Mouse (Mus musculus) liver, postnatal 0 days (tissue): ENCODE measurements around the gene Jph2. TPM values are rescaled to one million over a fixed set of nuclear protein-coding genes. Genes with fewer than 3 reads are reported as not detected.

Experiments used
- ATAC-seq: fragments of 200-750 bp; cut with Nextera tagmentation; 2 replicates; pipeline ENCODE4 v1.8.0; 2017; ENCODE audit warnings: mild to moderate bottlenecking, moderate library complexity
- DNase-seq: peaks from one replicate; pipeline ENCODE4 v3.0.0-alpha.2; 2016
- H3K27ac ChIP-seq: fragments of 300-500 bp; sonication (generic); 2 replicates; pipeline ENCODE4 v1.5.1; 2014; ENCODE audit warnings: antibody characterized with exemption, moderate library complexity, mild to moderate bottlenecking, low read depth
- H3K27me3 ChIP-seq: fragments of 300-500 bp; sonication (generic); 2 replicates; pipeline ENCODE4 v1.6.1; 2014; ENCODE audit warnings: low read length, control low read depth, mixed read lengths; ENCODE audit not compliant: insufficient read depth
- H3K36me3 ChIP-seq: fragments of 300-500 bp; sonication (generic); replicated peaks from 2 replicates; pipeline ENCODE4 v1.6.1; 2014; ENCODE audit warnings: mild to moderate bottlenecking, control low read depth, low read length, moderate library complexity, mixed read lengths; ENCODE audit not compliant: insufficient read depth
- H3K4me1 ChIP-seq: fragments of 300-500 bp; sonication (generic); 2 replicates; pipeline ENCODE4 v1.6.1; 2014; ENCODE audit warnings: antibody characterized with exemption, mild to moderate bottlenecking, control low read depth; ENCODE audit not compliant: insufficient read depth
- H3K4me2 ChIP-seq: fragments of 300-500 bp; sonication (generic); 2 replicates; pipeline ENCODE4 v1.6.1; 2014; ENCODE audit warnings: low read depth, mild to moderate bottlenecking, low read length, moderate library complexity, mixed read lengths
- H3K4me3 ChIP-seq: fragments of 300-500 bp; sonication (generic); 2 replicates; pipeline ENCODE4 v1.5.1; 2014; ENCODE audit warnings: low read depth, low read length
- H3K9ac ChIP-seq: fragments of 300-500 bp; sonication (generic); replicated peaks from 2 replicates; pipeline ENCODE4 v1.6.1; 2014; ENCODE audit warnings: mild to moderate bottlenecking, moderate library complexity
- H3K9me3 ChIP-seq: fragments of 300-500 bp; sonication (generic); 2 replicates; pipeline ENCODE4 v1.6.1; 2016; ENCODE audit warnings: mild to moderate bottlenecking, control low read depth, low read length, mixed read lengths
- CTCF ChIP-seq: sonication (generic); IDR thresholded peaks from 2 replicates; pipeline ENCODE4 v1.5.1; 2016; ENCODE audit warnings: antibody characterized with exemption, low read depth
- EP300 ChIP-seq: IDR thresholded peaks from 2 replicates; pipeline ENCODE4 v1.6.1; 2016; ENCODE audit warnings: antibody characterized with exemption, low read depth, mild to moderate bottlenecking
- WGBS: fragments of 180-500 bp; shearing (Covaris S2); extraction: QIAGEN DNeasy Blood & Tissue Kit; methylation state at CpG from one replicate; pipeline ENCODE4 v1.1.7; 2014; ENCODE audit not compliant: insufficient replicate concordance; 5-methylcytosine and 5-hydroxymethylcytosine counted together
- polyA plus RNA-seq: library from polyadenylated mRNA; unstranded; fragments of >200 nt; fragmentation: Nextera tagmentation; extraction: Ambion mirVana; gene quantifications from 2 replicates; pipeline ENCODE4 v1.2.1, GENCODE M21; 2015

The Jph2 gene
- polyA plus RNA-seq, 1 experiment from 2014 or later: 0.11 TPM

GRCm38 (mm10) chr2:163438246-163438618, 40.4 kb upstream of the Jph2 start, which contains the start of gene Gdap1l1:
Gene Gdap1l1 (plus strand): TSS chr2:163438476.
- no peaks in the 10 kb centered on the region for H3K4me1 ChIP-seq
- H3K9ac ChIP-seq: no peak within 1 kb of the TSS
- DNase-seq: no peak
- H3K9me3 ChIP-seq: no peaks in the 10 kb centered on the region
- H3K27ac ChIP-seq: no peak within 1 kb of the TSS
- ATAC-seq: no peak
- H3K4me3 ChIP-seq: no peak within 1 kb of the TSS
- H3K4me2 ChIP-seq: no peak within 1 kb of the TSS; the same call in 1 of the 2 replicates
- TF ChIP-seq EP300 (no peak), CTCF (no peak)
- H3K36me3 ChIP-seq: no peaks in the 10 kb centered on the region
- H3K27me3 ChIP-seq: peaks cover 17% of the 10 kb centered on the region
- WGBS: 3% methylated on average over 15 of the region's 18 CpGs

GRCm38 (mm10) chr2:163437800-163438199, 40.0 kb upstream of the Jph2 start:
- H3K9me3 ChIP-seq: no peaks in the 10 kb centered on the region
- ATAC-seq (no peak), DNase-seq (no peak)
- no peak overlapping the region for H3K4me3 ChIP-seq
- no peaks in the 10 kb centered on the region for H3K4me1 ChIP-seq
- H3K27me3 ChIP-seq: peaks cover 17% of the 10 kb centered on the region
- TF ChIP-seq EP300 (no peak), CTCF (no peak)
- H3K4me2 ChIP-seq: no peak overlapping the region
- H3K9ac ChIP-seq: no peak overlapping the region
- 39% methylated on average over 4 of the region's 4 CpGs for WGBS
- H3K36me3 ChIP-seq: no peaks in the 10 kb centered on the region
- no peak overlapping the region for H3K27ac ChIP-seq

- no peak for TF ChIP-seq CTCF
- TF ChIP-seq EP300: no peak
- no peak overlapping the region for H3K4me3 ChIP-seq
- H3K27ac ChIP-seq: no peak overlapping the region
- no peak overlapping the region for H3K4me2 ChIP-seq
- H3K4me1 ChIP-seq: no peaks in the 10 kb centered on the region
- no peak for DNase-seq
- no peak overlapping the region for H3K9ac ChIP-seq
- H3K27me3 ChIP-seq: peaks cover 9% of the 10 kb centered on the region
- H3K9me3 ChIP-seq: no peaks in the 10 kb centered on the region
- no peak for ATAC-seq
- 19% methylated on average over 4 of the region's 4 CpGs for WGBS
- no peaks in the 10 kb centered on the region for H3K36me3 ChIP-seq
Observed at GRCm38 (mm10) chr2:163433971-163434370, 36.2 kb upstream of the Jph2 start.

- no peak for DNase-seq
- H3K27me3 ChIP-seq: no peaks in the 10 kb centered on the region
- no peak overlapping the region for H3K27ac ChIP-seq
- no peaks in the 10 kb centered on the region for H3K36me3 ChIP-seq
- no peak overlapping the region for H3K4me2 ChIP-seq
- H3K4me1 ChIP-seq: no peaks in the 10 kb centered on the region
- no peaks in the 10 kb centered on the region for H3K9me3 ChIP-seq
- WGBS: 79% methylated on average over 9 of the region's 9 CpGs
- H3K9ac ChIP-seq: no peak overlapping the region
- no peak overlapping the region for H3K4me3 ChIP-seq
- no peak for TF ChIP-seq CTCF
- TF ChIP-seq EP300: no peak
- ATAC-seq: no peak
Observed at GRCm38 (mm10) chr2:163431289-163431688, 33.5 kb upstream of the Jph2 start.

- ATAC-seq (no peak), DNase-seq (no peak)
- Histone ChIP-seq H3K4me3 (no peak overlapping the region), H3K9me3 (no peaks in the 10 kb centered on the region), H3K27me3 (no peaks in the 10 kb centered on the region), H3K4me2 (no peak overlapping the region), H3K36me3 (no peaks in the 10 kb centered on the region), H3K4me1 (no peaks in the 10 kb centered on the region), H3K9ac (no peak overlapping the region), H3K27ac (no peak overlapping the region)
- 48% methylated on average over 4 of the region's 4 CpGs for WGBS
- TF ChIP-seq EP300 (no peak), CTCF (no peak)
Observed at GRCm38 (mm10) chr2:163428346-163429011, 30.7 kb upstream of the Jph2 start.

- no peak within 1 kb of the TSS for H3K4me2 ChIP-seq
- no peaks in the 10 kb centered on the region for H3K36me3 ChIP-seq
- peaks cover 10% of the 10 kb centered on the region for H3K4me1 ChIP-seq
- TF ChIP-seq EP300 (no peak), CTCF (no peak)
- no peaks in the 10 kb centered on the region for H3K27me3 ChIP-seq
- WGBS: 75% methylated on average over 6 of the region's 6 CpGs
- ATAC-seq (no peak), DNase-seq (no peak)
- H3K9me3 ChIP-seq: no peaks in the 10 kb centered on the region
- no peak within 1 kb of the TSS for H3K4me3 ChIP-seq
- H3K9ac ChIP-seq: no peak within 1 kb of the TSS
- no peak within 1 kb of the TSS for H3K27ac ChIP-seq
Observed at GRCm38 (mm10) chr2:163424597-163424996, 26.8 kb upstream of the Jph2 start, which contains the start of gene Oser1. Gene Oser1 (minus strand): TSS chr2:163424697.
